Mouse (Mus musculus) megakaryocyte, embryonic 14.5 days (primary cell): Measurements from ENCODE around the gene Zdhhc23. TPM values are rescaled to one million over a fixed set of nuclear protein-coding genes. Genes with fewer than 3 reads are reported as not detected.
A peak's percentile ranks its signal among the peaks of the same experiment; 100 is the strongest.

Experiments used
- H3K27me3 ChIP-seq: replicated peaks from 2 replicates; pipeline ENCODE3; 2012; ENCODE audit warnings: inconsistent platforms
- H3K36me3 ChIP-seq: replicated peaks from 2 replicates; pipeline ENCODE3; 2012; ENCODE audit warnings: low read length, inconsistent platforms, mixed read lengths
- H3K4me1 ChIP-seq: 2 replicates; pipeline ENCODE4 v1.6.1; 2012; ENCODE audit warnings: inconsistent platforms
- H3K4me3 ChIP-seq: replicated peaks from 2 replicates; pipeline ENCODE3; 2012; ENCODE audit warnings: moderate library complexity, mild to moderate bottlenecking, inconsistent platforms
- H3K9me3 ChIP-seq: 2 replicates; pipeline ENCODE4 v1.6.1; 2012; ENCODE audit warnings: inconsistent platforms
- FLI1 ChIP-seq: IDR thresholded peaks from 2 replicates; pipeline ENCODE4 v1.6.1; 2012; ENCODE audit warnings: low read length, inconsistent platforms, mixed read lengths
- GATA1 ChIP-seq: IDR thresholded peaks from 3 replicates; pipeline ENCODE4 v1.6.1; 2012; ENCODE audit warnings: mixed read lengths, low read length, inconsistent platforms, borderline replicate concordance
- polyA plus RNA-seq: library from polyadenylated mRNA; stranded (reverse); fragments of >175 nt; gene quantifications from 2 replicates; pipeline ENCODE4 v1.2.3, GENCODE M21; 2012; ENCODE audit warnings: low replicate concordance; ENCODE audit not compliant: insufficient read depth

Gene Zdhhc23
- polyA plus RNA-seq, 1 experiment = 0.12 TPM

DNA sequence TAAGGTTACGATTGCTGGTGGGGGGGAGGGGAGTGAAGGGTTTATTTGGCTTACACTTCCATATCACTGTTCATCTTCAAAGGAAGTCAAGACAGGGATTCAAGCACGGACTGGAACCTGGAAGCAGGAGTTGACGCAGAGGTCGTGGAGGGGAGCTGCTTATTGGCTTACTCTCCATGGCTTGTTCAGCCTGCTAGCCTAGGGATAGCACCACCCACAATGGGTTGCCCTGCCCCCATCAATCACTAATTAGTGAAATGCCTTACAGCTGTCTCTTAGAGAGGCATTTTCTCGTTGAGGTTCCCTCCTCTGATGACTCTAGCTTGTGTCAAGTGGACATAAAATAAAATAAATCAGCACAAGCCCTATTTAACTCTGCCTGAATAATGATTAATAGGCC, 31.4 kb upstream of the Zdhhc23 start:
- no peak for TF ChIP-seq FLI1
- no peak for TF ChIP-seq GATA1

GRCm38 (mm10) chr16:44002086-44002485, 22.5 kb upstream of the Zdhhc23 start:
- peaks cover 10% of the 10 kb centered on the region for H3K4me1 ChIP-seq
- H3K27me3 ChIP-seq = no peaks in the 10 kb centered on the region
- peaks cover 98% of the 10 kb centered on the region for H3K36me3 ChIP-seq
- TF ChIP-seq GATA1 (no peak), FLI1 (no peak)
- H3K4me3 ChIP-seq = no peak overlapping the region
- no peaks in the 10 kb centered on the region for H3K9me3 ChIP-seq

More for the DNA sequence above, 31.4 kb upstream of the Zdhhc23 start:
- H3K4me3 ChIP-seq = no peak overlapping the region
- H3K4me1 ChIP-seq = peaks cover 39% of the 10 kb centered on the region
- H3K9me3 ChIP-seq = no peaks in the 10 kb centered on the region
- H3K27me3 ChIP-seq = no peaks in the 10 kb centered on the region
- peaks cover 73% of the 10 kb centered on the region for H3K36me3 ChIP-seq

DNA sequence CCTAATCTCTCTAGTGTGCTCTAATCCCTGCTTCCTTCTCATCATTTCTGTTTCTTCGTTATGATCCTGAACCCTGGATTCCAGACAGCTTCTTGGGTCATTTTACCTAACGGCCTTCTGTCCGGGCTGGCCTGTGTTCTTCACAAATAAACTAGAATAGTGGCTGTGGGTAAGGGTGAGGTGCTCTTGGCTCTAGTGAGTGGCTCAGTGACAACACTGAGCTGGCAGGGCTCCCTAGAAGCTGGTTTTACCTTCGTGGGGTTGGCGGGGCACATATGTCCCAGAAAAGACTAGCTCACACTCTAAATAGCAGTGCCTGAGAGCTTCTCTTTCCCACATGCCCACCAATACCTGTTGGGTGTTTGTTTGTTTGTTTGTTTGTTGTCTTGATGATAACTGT, 19.9 kb upstream of the Zdhhc23 start:
- H3K4me1 ChIP-seq = peaks cover 12% of the 10 kb centered on the region
- no peak for TF ChIP-seq FLI1
- peaks cover 98% of the 10 kb centered on the region for H3K36me3 ChIP-seq
- no peaks in the 10 kb centered on the region for H3K9me3 ChIP-seq
- no peaks in the 10 kb centered on the region for H3K27me3 ChIP-seq
- no peak overlapping the region for H3K4me3 ChIP-seq

GRCm38 (mm10) chr16:43999111-43999510, 19.5 kb upstream of the Zdhhc23 start:
- Histone ChIP-seq H3K4me3 (no peak overlapping the region), H3K36me3 (peaks cover 98% of the 10 kb centered on the region), H3K27me3 (no peaks in the 10 kb centered on the region), H3K4me1 (peaks cover 12% of the 10 kb centered on the region), H3K9me3 (no peaks in the 10 kb centered on the region)
- TF ChIP-seq GATA1 = no peak
- no peak for TF ChIP-seq FLI1

DNA sequence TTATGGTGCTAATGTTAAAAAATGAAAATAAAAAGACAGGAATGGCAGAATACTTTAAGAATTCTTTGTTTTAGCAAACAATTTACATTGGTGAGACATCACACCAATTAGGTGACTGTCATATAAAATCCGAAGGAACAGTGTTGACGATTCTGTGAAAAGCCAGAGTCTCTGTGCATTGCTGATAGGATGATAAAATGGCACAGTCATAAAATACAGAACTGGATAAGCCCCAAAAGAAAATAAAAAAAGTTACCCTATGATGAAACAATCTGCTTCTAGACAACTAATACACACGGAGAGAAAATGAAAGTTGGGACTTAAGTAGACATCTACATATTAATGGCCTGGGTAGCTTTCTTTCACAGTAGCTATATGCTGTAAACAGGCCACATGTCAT, 15.0 kb upstream of the Zdhhc23 start:
- Histone ChIP-seq H3K9me3 (no peaks in the 10 kb centered on the region), H3K36me3 (peaks cover 97% of the 10 kb centered on the region), H3K4me3 (no peak overlapping the region)

DNA sequence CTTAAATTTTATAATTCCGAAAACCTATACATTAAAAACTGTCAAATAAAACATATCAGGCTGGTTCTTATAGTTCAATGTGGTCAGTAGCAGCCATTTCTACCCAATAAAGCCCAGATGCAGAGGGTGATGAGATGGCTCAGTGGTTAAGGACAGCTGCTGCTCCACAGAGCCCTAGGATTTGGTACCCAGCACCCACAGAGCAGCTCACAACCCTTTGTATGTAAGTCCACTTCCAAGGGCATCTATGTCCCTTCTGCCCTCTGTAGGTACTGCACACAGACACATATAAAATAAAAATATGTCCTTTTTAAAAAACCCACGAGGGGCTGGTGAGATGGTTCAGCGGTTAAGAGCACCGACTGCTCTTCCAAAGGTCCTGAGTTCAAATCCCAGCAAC, 6.7 kb upstream of the Zdhhc23 start:
- Histone ChIP-seq H3K27me3 (no peaks in the 10 kb centered on the region), H3K4me3 (no peak overlapping the region), H3K9me3 (no peaks in the 10 kb centered on the region), H3K4me1 (no peaks in the 10 kb centered on the region), H3K36me3 (peaks cover 90% of the 10 kb centered on the region)
- TF ChIP-seq FLI1 (no peak), GATA1 (no peak)

More for the DNA sequence above, 15.0 kb upstream of the Zdhhc23 start:
- H3K4me1 ChIP-seq = peaks cover 5% of the 10 kb centered on the region; the same call in 1 of the 2 replicates
- TF ChIP-seq GATA1 (no peak), FLI1 (no peak)
- H3K27me3 ChIP-seq = no peaks in the 10 kb centered on the region

DNA sequence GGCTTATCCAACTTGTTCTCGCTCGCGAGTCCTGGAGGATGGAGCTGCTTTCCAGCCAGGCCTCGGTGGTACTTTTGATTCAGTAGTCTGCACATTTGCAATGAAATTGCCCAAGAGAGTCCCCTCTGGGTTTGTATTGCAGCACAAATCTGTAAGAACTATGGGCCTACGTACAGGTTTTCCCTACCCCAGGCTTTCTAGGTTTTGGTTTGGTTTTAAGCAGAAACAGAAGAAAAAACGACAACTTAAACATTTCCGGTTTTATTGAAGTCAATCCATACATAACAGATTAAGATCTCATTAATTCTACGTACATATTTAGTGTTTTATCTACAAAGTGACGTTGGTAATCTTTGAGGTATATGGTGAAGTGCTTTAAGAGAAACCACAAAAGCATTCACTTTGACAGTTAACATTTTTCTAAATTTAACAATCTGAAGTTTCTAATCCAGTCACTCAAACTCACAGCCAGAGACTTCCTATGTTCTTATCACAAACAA, 569 bp upstream of the Zdhhc23 start:
- Histone ChIP-seq H3K9me3 (no peaks in the 10 kb centered on the region), H3K27me3 (peaks cover 32% of the 10 kb centered on the region), H3K4me3 (peak overlapping the region; percentile 93), H3K4me1 (peaks cover 27% of the 10 kb centered on the region), H3K36me3 (peaks cover 42% of the 10 kb centered on the region)
- TF ChIP-seq FLI1 (no peak), GATA1 (no peak)

- H3K27me3 ChIP-seq = peaks cover 38% of the 10 kb centered on the region
- TF ChIP-seq GATA1 = no peak
- no peaks in the 10 kb centered on the region for H3K9me3 ChIP-seq
- peaks cover 27% of the 10 kb centered on the region for H3K4me1 ChIP-seq
- peaks cover 32% of the 10 kb centered on the region for H3K36me3 ChIP-seq
- peak overlapping the region; percentile 93 for H3K4me3 ChIP-seq
Observed at GRCm38 (mm10) chr16:43979010-43979327, 622 bp downstream of the Zdhhc23 start.

GRCm38 (mm10) chr16:43973606-43974220, 5.9 kb downstream of the Zdhhc23 start:
- peaks cover 19% of the 10 kb centered on the region for H3K4me1 ChIP-seq
- no peak for TF ChIP-seq GATA1
- no peak for TF ChIP-seq FLI1
- peaks cover 56% of the 10 kb centered on the region for H3K27me3 ChIP-seq

GRCm38 (mm10) chr16:43973147-43973546, 6.4 kb downstream of the Zdhhc23 start:
- TF ChIP-seq FLI1 = no peak
- TF ChIP-seq GATA1 = no peak
- Histone ChIP-seq H3K4me1 (peaks cover 15% of the 10 kb centered on the region), H3K9me3 (no peaks in the 10 kb centered on the region), H3K36me3 (peaks cover 7% of the 10 kb centered on the region), H3K27me3 (peaks cover 52% of the 10 kb centered on the region), H3K4me3 (no peak overlapping the region)

More at GRCm38 (mm10) chr16:43973606-43974220, 5.9 kb downstream of the Zdhhc23 start:
- peaks cover 4% of the 10 kb centered on the region for H3K36me3 ChIP-seq
- no peaks in the 10 kb centered on the region for H3K9me3 ChIP-seq
- no peak overlapping the region for H3K4me3 ChIP-seq
